Mouse (Mus musculus): ENCODE results near the gene Fam3b. TPM values are rescaled to one million over a fixed set of nuclear protein-coding genes. Genes with fewer than 3 reads are reported as not detected.

The Fam3b gene
- polyA plus RNA-seq, 2 experiments: 0.14 TPM; not detected in 1

DNA sequence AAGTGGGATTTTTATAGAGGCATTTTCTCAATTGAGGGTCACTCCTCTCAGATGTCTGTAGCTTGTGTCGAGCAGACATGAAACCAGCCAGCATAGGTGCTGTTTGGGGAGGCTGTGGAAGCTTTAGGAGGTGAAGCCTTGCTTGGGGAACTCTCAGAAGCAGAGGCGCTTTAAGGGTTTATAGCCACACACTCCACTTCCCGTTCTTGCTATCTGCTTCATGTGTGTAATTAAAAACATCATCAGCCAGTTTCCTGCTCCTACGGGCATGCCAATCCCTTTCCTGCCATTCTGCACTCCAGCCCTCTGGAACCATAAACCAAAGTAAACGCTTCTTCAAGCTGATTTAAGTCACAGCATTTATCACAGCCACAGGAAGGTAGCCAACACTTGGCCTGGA lies 3.8 kb downstream of the Fam3b start:
- Histone ChIP-seq H3K9ac (replicated peaks) (no peak overlapping the region), H3K9me3 (ENCODE audit: control insufficient read depth, low read length) (no peaks in the 10 kb centered on the region), H3K4me1 (replicated peaks; ENCODE audit: control insufficient read depth in 2 of 2, insufficient read depth in 2 of 2, low read length in 1 of 2) (no peaks in the 10 kb centered on the region), H3K27me3 (ENCODE audit: control insufficient read depth, insufficient read depth, low read length) (no peaks in the 10 kb centered on the region), H3K36me3 (replicated peaks; ENCODE audit: control insufficient read depth, insufficient read depth, low read depth) (no peaks in the 10 kb centered on the region), H3K4me2 (ENCODE audit: low read depth) (no peak overlapping the region), H3K27ac (no peak overlapping the region), H3K4me3 (ENCODE audit: insufficient read depth in 1 of 2, low read depth in 2 of 2, low read length in 2 of 2) (no peak overlapping the region)
- TF ChIP-seq CTCF (IDR thresholded peaks at IDR 0.05; ENCODE audit: low read depth) (no peak), EP300 (IDR thresholded peaks at IDR 0.05; ENCODE audit: low read depth) (no peak)
- 20% methylated on average over 5 of the region's 5 CpGs for WGBS (ENCODE audit: insufficient replicate concordance)
- DNase-seq (ENCODE audit: low read depth in 3 of 3, low spot score in 3 of 3): no peak
- no peak for ATAC-seq (ENCODE audit: insufficient read depth)

DNA sequence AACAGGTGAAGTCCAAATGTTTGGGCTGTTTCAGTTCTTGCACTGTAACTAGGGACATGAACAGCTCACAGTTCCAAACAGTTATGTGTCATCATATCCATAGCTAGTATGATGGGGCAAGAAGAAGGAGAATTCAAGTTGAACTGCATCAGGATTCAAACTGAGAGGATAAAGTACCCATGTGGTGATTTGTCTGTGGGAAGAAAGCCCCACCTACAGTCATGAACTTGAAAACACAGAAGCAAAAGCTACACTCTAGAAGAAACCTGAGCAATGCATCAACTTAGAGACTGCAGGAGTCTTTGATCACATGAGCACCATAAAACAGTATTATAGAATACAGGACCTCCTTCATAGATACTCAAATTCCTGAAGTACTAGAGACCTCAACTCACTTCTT lies 6.8 kb downstream of the Fam3b start:
- TF ChIP-seq EP300 (IDR thresholded peaks at IDR 0.05; ENCODE audit: low read depth) (no peak), CTCF (IDR thresholded peaks at IDR 0.05; ENCODE audit: low read depth) (no peak)
- no peaks in the 10 kb centered on the region for H3K27me3 ChIP-seq (ENCODE audit: control insufficient read depth, insufficient read depth, low read length)
- DNase-seq (ENCODE audit: low read depth in 3 of 3, low spot score in 3 of 3) (no peak), ATAC-seq (ENCODE audit: insufficient read depth) (no peak)
- no peak overlapping the region for H3K4me3 ChIP-seq (ENCODE audit: insufficient read depth in 1 of 2, low read depth in 2 of 2, low read length in 2 of 2)
- H3K36me3 ChIP-seq (replicated peaks; ENCODE audit: control insufficient read depth, insufficient read depth, low read depth): no peaks in the 10 kb centered on the region
- no peak overlapping the region for H3K27ac ChIP-seq
- no peaks in the 10 kb centered on the region for H3K9me3 ChIP-seq (ENCODE audit: control insufficient read depth, low read length)
- no peaks in the 10 kb centered on the region for H3K4me1 ChIP-seq (replicated peaks; ENCODE audit: control insufficient read depth in 2 of 2, insufficient read depth in 2 of 2, low read length in 1 of 2)
- H3K4me2 ChIP-seq (ENCODE audit: low read depth): no peak overlapping the region
- no peak overlapping the region for H3K9ac ChIP-seq (replicated peaks)

DNA sequence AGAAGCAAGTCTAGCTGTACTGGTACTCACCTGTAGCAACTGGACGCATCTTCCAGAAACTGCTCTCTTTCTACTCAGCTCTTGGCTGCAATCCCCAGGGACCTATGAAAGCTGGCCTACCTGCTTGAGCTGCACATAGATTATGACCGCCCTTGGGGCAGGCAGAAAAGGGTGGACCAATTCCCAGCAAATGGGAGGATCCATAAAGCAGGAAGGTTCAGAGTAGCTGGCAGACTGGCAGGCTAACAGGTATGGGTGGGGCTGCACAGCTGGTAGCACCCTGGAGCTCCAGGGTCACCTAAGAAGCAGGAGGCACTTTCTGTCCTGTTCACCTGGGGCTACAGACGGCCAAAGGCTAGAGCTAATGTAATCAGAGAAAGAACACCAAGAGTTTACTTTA lies 9.8 kb downstream of the Fam3b start:
- H3K4me2 ChIP-seq (ENCODE audit: low read depth): no peak overlapping the region
- WGBS (ENCODE audit: insufficient replicate concordance): 55% methylated on average over 3 of the region's 3 CpGs
- H3K27me3 ChIP-seq (ENCODE audit: control insufficient read depth, insufficient read depth, low read length): no peaks in the 10 kb centered on the region
- ATAC-seq (ENCODE audit: insufficient read depth) (no peak), DNase-seq (ENCODE audit: low read depth in 3 of 3, low spot score in 3 of 3) (no peak)
- H3K9ac ChIP-seq (replicated peaks): no peak overlapping the region
- H3K4me1 ChIP-seq (replicated peaks; ENCODE audit: control insufficient read depth in 2 of 2, insufficient read depth in 2 of 2, low read length in 1 of 2): no peaks in the 10 kb centered on the region
- no peak for TF ChIP-seq CTCF (IDR thresholded peaks at IDR 0.05; ENCODE audit: low read depth)
- no peak for TF ChIP-seq EP300 (IDR thresholded peaks at IDR 0.05; ENCODE audit: low read depth)
- no peaks in the 10 kb centered on the region for H3K9me3 ChIP-seq (ENCODE audit: control insufficient read depth, low read length)
- no peaks in the 10 kb centered on the region for H3K36me3 ChIP-seq (replicated peaks; ENCODE audit: control insufficient read depth, insufficient read depth, low read depth)
- no peak overlapping the region for H3K4me3 ChIP-seq (ENCODE audit: insufficient read depth in 1 of 2, low read depth in 2 of 2, low read length in 2 of 2)
- no peak overlapping the region for H3K27ac ChIP-seq

DNA sequence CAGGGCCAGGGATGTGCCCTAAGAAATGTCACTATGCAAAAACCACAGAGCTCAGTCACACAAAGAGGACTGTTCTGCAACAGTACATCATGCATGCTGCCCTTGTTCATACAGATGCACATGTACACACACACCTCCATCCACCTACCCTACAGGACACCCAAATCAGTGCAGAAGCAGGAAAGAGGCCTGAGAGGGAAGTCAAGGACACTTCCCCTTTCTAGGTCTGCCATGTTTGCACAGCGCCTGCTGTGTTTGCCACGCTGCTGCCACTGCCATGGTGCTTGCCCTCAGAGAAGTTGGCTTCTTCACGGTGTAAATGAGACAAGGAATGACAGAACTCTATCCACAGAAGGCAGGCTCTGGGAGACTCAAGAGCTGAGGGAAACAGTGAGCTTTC lies 10.8 kb downstream of the Fam3b start:
- TF ChIP-seq EP300 (IDR thresholded peaks at IDR 0.05; ENCODE audit: low read depth) (no peak), CTCF (IDR thresholded peaks at IDR 0.05; ENCODE audit: low read depth) (no peak)
- H3K36me3 ChIP-seq (replicated peaks; ENCODE audit: control insufficient read depth, insufficient read depth, low read depth): no peaks in the 10 kb centered on the region
- no peak overlapping the region for H3K27ac ChIP-seq
- no peak for DNase-seq (ENCODE audit: low read depth in 3 of 3, low spot score in 3 of 3)
- no peak overlapping the region for H3K4me3 ChIP-seq (ENCODE audit: insufficient read depth in 1 of 2, low read depth in 2 of 2, low read length in 2 of 2)
- no peak for ATAC-seq (ENCODE audit: insufficient read depth)
- H3K27me3 ChIP-seq (ENCODE audit: control insufficient read depth, insufficient read depth, low read length): no peaks in the 10 kb centered on the region
- no peak overlapping the region for H3K4me2 ChIP-seq (ENCODE audit: low read depth)
- WGBS (ENCODE audit: insufficient replicate concordance): 38% methylated on average over 3 of the region's 3 CpGs
- H3K4me1 ChIP-seq (replicated peaks; ENCODE audit: control insufficient read depth in 2 of 2, insufficient read depth in 2 of 2, low read length in 1 of 2): no peaks in the 10 kb centered on the region
- H3K9me3 ChIP-seq (ENCODE audit: control insufficient read depth, low read length): no peaks in the 10 kb centered on the region
- no peak overlapping the region for H3K9ac ChIP-seq (replicated peaks)

DNA sequence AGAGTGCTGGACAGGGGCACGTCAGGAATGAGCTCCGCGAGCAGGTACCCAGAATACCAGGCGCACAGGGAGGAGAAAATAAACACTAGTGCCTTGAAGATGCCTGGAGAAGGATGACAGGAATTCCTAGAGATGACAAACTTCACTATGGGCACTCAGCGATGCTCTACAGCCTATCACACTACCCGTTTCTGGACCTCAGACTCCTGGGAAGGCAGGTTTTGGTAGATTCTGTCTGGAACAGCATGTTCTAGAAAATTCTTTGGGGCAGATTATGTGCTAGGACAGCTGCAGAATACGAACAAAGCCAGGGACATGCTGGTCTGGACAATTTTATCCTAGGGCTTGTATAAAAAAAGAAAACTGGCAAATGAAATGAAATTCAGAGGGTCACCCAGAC lies 13.7 kb downstream of the Fam3b start:
- no peaks in the 10 kb centered on the region for H3K36me3 ChIP-seq (replicated peaks; ENCODE audit: control insufficient read depth, insufficient read depth, low read depth)
- ATAC-seq (ENCODE audit: insufficient read depth): no peak
- H3K9ac ChIP-seq (replicated peaks): no peak overlapping the region
- 72% methylated on average over 7 of the region's 7 CpGs for WGBS (ENCODE audit: insufficient replicate concordance)
- H3K9me3 ChIP-seq (ENCODE audit: control insufficient read depth, low read length): no peaks in the 10 kb centered on the region
- DNase-seq (ENCODE audit: low read depth in 3 of 3, low spot score in 3 of 3): no peak
- no peak overlapping the region for H3K27ac ChIP-seq
- no peak overlapping the region for H3K4me2 ChIP-seq (ENCODE audit: low read depth)
- TF ChIP-seq CTCF (IDR thresholded peaks at IDR 0.05; ENCODE audit: low read depth): no peak
- TF ChIP-seq EP300 (IDR thresholded peaks at IDR 0.05; ENCODE audit: low read depth): no peak
- H3K4me1 ChIP-seq (replicated peaks; ENCODE audit: control insufficient read depth in 2 of 2, insufficient read depth in 2 of 2, low read length in 1 of 2): peaks cover 0 to 3% of the 10 kb centered on the region in 2 experiments; a peak in 1 of 4 replicates
- no peak overlapping the region for H3K4me3 ChIP-seq (ENCODE audit: insufficient read depth in 1 of 2, low read depth in 2 of 2, low read length in 2 of 2)
- no peaks in the 10 kb centered on the region for H3K27me3 ChIP-seq (ENCODE audit: control insufficient read depth, insufficient read depth, low read length)
